ENCODE assay signal across 9 mouse cellular contexts in genomic region chr3:69208441-69209309, GRCm38 (mm10). TPM values are rescaled to one million over a fixed set of nuclear protein-coding genes. Genes with fewer than 3 reads are reported as not detected.
A peak's percentile ranks its signal among the peaks of the same experiment; 100 is the strongest.
DNase-seq lines count a peak whose midpoint lies in the region; ATAC-seq and TF ChIP-seq lines count a peak whose summit lies in the region.
"Had no signal": no experiment of that assay in that cellular context is flagged by ENCODE, and none has a peak within 500 bp of the region (broad histone marks: within the 10 kb centered on the region; RNA-seq: fewer than 3 reads in every experiment).

No protein-coding gene starts in this region.

- H3K9ac ChIP-seq in liver, embryonic 13.5 days = no peak overlapping the region

- no peaks in the 10 kb centered on the region for H3K9me3 ChIP-seq in liver, embryonic 13.5 days (replicated peaks)

- H3K4me3 ChIP-seq in liver, embryonic 13.5 days (replicated peaks) = no peak overlapping the region
- H3K4me3 ChIP-seq in small intestine, adult 2 months (ENCODE audit: low read depth, low read length) = peak overlapping the region; percentile 36

- H3K27ac ChIP-seq in liver, embryonic 13.5 days = no peak overlapping the region
- H3K27ac ChIP-seq in small intestine, adult 2 months (ENCODE audit: insufficient read depth, low read depth, low read length) = peak overlapping the region; percentile 48; the same call in 1 of the 2 replicates

- peak; percentile 84; the same call in 1 of the 2 replicates for TF ChIP-seq CTCF in small intestine, adult 2 months (IDR thresholded peaks at IDR 0.05; ENCODE audit: extremely low read depth, insufficient read length, insufficient replicate concordance, low read depth, low read length)

- ATAC-seq in liver, embryonic 13.5 days (ENCODE audit: low read depth) = peak; percentile 36; the same call in 1 of the 2 replicates
- ATAC-seq in erythroblast, adult 5-6 weeks (replicated peaks; ENCODE audit: low FRiP score, poor library complexity, severe bottlenecking) = no peak

- peak; percentile 28 to 53 for DNase-seq in adrenal gland, adult (ENCODE audit: inconsistent age in 2 of 2, low spot score in 1 of 2)
- no peak for DNase-seq in adrenal gland, adult 18-20 months (ENCODE audit: low spot score in 2 of 2)
- no peak for DNase-seq in liver, embryonic 13.5 days
- DNase-seq in liver = no peak
- DNase-seq in embryo, embryonic 10 days (ENCODE audit: low spot score) = peak; percentile 71
- DNase-seq in kidney, postnatal 4 days = peak; percentile 25 to 43

- TF ChIP-seq POLR2A in small intestine, adult 2 months (IDR thresholded peaks at IDR 0.05; ENCODE audit: low read depth, low read length) = no peak

- peaks cover 9% of the 10 kb centered on the region for H3K4me1 ChIP-seq in liver, embryonic 13.5 days (replicated peaks)
- peaks cover 2% of the 10 kb centered on the region; the same call in 1 of the 2 replicates for H3K4me1 ChIP-seq in small intestine, adult 2 months (ENCODE audit: control insufficient read depth, insufficient read depth, insufficient read length, low read length)

- no peaks in the 10 kb centered on the region for H3K36me3 ChIP-seq in liver, embryonic 13.5 days
- H3K36me3 ChIP-seq in small intestine, adult 2 months (ENCODE audit: control insufficient read depth, insufficient read depth, low read length) = no peaks in the 10 kb centered on the region

- 53% methylated on average over 12 of the region's 12 CpGs for WGBS in liver, embryonic 13.5 days (ENCODE audit: insufficient replicate concordance)
- 29% methylated on average over 12 of the region's 12 CpGs for WGBS in small intestine, adult 2 months

- H3K27me3 ChIP-seq in liver, embryonic 13.5 days = no peaks in the 10 kb centered on the region; the same call in 1 of the 2 replicates
- no peaks in the 10 kb centered on the region for H3K27me3 ChIP-seq in small intestine, adult 2 months (ENCODE audit: control insufficient read depth, insufficient read depth, low read length)

- H3K4me2 ChIP-seq in liver, embryonic 13.5 days = no peak overlapping the region

RNA-seq across cellular contexts. Expression of gene Arl14, which starts 13.5 kb away (rescaled TPM):
- not detected for total RNA-seq in adrenal gland, adult 18-20 months (2021)
- polyA plus RNA-seq in liver, embryonic 13.5 days (2015; fragmentation: Nextera tagmentation; extraction: Ambion mirVana) = not detected in 2 replicates
- polyA plus RNA-seq in small intestine, adult 2 months (2012; rRNA removed) = 3.1 and 4.5 TPM in 2 replicates
- total RNA-seq in erythroblast, adult 5-6 weeks (2015; ENCODE audit: low replicate concordance) = not detected in 2 replicates
- total RNA-seq in erythroblast, adult 5-6 weeks (2017; ENCODE audit: low replicate concordance) = not detected in 2 replicates
- total RNA-seq: left cerebral cortex, postnatal 25 days had no signal

Comparison
In these comparisons a context has a peak if more than half of its experiments do, and no peak if none do; other contexts are left out.
1. DNase-seq: peak in adrenal gland, adult (2 of 2), embryo, embryonic 10 days (single experiment) and kidney, postnatal 4 days (2 of 2); none in adrenal gland, adult 18-20 months (0 of 2), liver, embryonic 13.5 days (single experiment) and liver (single experiment).